Mouse (Mus musculus): ENCODE measurements around the gene Ifng.
A peak's percentile ranks its signal among the peaks of the same experiment; 100 is the strongest.
"Not testable (repeated sequence)": the region's sequence is repeated elsewhere in the genome, so short reads cannot be mapped to it uniquely, and the experiment has no call there.

The Ifng gene

DNA sequence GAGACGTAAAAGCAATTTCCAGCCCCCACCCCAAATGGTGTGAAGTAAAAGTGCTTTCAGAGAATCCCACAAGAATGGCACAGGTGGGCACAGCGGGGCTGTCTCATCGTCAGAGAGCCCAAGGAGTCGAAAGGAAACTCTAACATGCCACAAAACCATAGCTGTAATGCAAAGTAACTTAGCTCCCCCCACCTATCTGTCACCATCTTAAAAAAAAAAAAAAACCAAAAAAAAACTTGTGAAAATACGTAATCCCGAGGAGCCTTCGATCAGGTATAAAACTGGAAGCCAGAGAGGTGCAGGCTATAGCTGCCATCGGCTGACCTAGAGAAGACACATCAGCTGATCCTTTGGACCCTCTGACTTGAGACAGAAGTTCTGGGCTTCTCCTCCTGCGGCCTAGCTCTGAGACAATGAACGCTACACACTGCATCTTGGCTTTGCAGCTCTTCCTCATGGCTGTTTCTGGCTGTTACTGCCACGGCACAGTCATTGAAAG is at the start of gene Ifng:
Gene Ifng, plus strand, starts transcription at position 305 of the 499 bp plus-strand sequence.
- no peak for DNase-seq (ENCODE audit: low spot score)

DNA sequence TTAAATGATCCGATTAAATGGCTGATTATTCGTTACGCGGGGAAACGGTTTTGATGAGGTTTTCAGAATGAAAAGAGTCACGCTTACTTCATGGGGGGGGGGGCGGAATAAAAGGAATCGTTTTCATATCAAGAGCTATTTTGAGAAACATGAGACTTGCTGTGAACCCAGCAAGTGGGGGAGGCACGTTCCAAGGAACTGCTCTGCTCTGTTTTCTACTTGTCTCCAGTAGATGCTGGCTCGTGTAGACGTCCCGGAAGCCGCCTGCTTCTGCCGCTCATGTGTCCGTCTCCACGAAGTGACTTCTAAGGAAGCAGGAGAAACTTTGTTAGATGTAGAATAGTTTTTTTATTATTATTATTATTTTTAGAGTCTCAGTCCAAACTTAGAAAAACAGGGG is 40.9 kb upstream of the Ifng start:
- DNase-seq (ENCODE audit: low spot score) = no peak

- no peak for DNase-seq (ENCODE audit: low spot score)
These were observed 34.2 kb upstream of the Ifng start for GRCm38 (mm10) chr10:118406463-118407221.

GRCm38 (mm10) chr10:118411377-118411776 is 29.5 kb upstream of the Ifng start:
- no peak for DNase-seq (ENCODE audit: low spot score)

DNA sequence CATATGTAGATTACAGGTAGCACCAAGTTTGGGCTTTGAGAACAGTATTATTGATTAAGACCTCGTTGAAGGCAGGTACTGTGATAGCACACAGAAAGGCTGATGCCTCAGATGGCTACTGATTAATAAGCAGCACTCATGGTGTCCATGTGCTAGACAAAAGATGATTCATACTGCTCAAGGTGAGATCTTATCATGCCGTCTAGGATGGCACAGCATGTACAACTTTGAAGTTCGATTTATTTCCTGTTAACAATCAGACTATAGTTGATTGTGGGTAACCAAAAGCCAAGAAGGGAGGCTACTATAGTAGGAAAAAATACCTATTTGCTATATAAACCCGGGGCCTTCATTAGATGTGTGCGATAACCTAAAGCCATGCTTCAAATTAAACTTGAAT is 28.1 kb upstream of the Ifng start:
- no peak for DNase-seq (ENCODE audit: low spot score)

GRCm38 (mm10) chr10:118419000-118419425 is 21.8 kb upstream of the Ifng start:
- DNase-seq (ENCODE audit: low spot score) = no peak

- DNase-seq (ENCODE audit: low spot score) = no peak
These were observed 19.9 kb upstream of the Ifng start for GRCm38 (mm10) chr10:118420896-118421295.

DNA sequence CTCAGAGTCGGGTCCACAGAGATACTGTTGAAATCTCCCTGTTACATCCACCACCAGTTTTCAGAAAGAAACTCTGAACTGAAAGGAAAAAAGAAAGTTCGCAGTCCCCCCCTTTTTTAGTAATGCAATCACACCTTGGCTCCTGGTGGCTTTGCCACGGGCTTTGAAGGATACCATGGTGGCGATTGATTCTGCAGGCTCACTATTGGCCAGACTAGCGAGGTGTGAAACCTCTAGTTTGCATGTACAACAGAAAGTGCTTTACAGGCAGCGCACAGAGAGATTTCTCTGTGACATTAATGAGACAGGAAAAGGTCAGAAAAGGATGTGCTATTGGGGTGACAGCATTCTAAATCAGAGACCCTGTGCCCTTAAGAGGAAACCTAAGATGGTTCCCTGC is 5.3 kb upstream of the Ifng start:
- no peak for DNase-seq (ENCODE audit: low spot score)

- DNase-seq (ENCODE audit: low spot score) = peak; percentile 10
These were observed 1.1 kb downstream of the Ifng start for GRCm38 (mm10) chr10:118441898-118442297.

DNA sequence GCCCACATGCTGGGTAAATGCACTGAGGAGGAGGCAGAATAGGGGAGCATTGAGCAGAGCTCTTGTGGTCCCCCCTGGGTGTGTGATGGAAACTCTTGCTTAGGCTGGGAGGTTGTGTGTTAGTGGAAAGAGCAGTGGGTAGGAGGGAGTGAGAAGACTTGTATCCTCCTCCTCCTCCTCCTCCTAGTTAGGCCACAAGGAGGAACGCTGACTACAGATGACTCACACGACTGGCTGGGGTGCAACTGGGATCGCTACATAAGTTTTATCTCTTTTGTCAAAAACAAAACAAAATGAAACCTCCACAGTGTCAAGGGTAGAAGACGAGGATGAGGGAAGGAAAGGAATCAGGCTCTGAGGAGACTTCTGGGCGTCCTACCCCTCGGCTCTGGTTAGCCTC is 2.2 kb downstream of the Ifng start:
- no peak for DNase-seq (ENCODE audit: low spot score)

- no peak for DNase-seq (ENCODE audit: low spot score)
These were observed 4.2 kb downstream of the Ifng start for GRCm38 (mm10) chr10:118445021-118445420.

DNA sequence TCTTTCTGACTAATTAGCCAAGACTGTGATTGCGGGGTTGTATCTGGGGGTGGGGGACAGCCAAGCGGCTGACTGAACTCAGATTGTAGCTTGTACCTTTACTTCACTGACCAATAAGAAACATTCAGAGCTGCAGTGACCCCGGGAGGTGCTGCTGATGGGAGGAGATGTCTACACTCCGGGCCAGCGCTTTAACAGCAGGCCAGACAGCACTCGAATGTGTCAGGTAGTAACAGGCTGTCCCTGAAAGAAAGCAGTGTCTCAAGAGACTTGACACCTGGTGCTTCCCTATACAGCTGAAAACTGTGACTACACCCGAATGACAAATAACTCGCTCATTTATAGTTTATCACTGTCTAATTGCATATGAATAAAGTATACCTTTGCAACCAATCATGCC is 4.7 kb downstream of the Ifng start:
- DNase-seq (ENCODE audit: low spot score) = no peak

DNA sequence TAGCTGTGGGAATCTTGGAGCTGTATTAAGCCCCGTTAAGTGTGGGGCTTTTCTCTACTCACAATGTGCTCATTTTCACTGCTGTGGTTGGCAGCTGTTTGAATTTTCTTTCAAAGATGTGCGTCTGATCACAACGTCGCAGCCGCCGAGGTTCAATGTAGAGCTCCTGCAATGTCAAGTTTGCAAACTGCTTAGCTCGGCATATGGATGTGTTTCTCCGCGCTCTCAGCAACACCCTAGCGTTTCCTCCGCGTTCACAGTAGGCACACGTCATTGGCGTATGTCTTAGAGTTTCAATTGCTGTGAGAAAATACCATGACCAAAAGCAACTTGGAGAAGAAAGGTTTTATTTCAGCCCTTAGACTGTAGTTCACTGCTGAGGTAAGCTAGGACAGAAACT is 5.1 kb downstream of the Ifng start:
- no peak for DNase-seq (ENCODE audit: low spot score)

- DNase-seq (ENCODE audit: low spot score) = no peak
These were observed 10.9 kb downstream of the Ifng start for GRCm38 (mm10) chr10:118451747-118452146.

DNA sequence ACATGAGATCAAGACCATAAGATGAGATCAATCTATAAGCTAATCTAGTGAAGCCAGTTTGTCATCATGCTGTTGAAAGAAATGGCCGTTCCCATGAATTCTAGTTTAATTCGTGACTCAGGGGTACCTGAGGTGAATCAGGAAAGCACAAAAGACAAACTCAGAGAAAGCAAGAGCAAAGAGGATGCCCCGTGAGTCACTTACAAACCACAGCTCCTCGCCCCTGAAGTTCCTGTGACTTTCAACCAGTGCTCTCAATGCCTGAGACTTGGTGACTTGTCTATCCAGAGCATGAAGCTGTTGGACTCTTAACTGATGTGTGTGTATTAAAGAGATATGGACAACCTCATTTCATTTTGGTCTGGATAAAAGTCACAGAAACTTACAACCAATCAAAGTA is 17.9 kb downstream of the Ifng start:
- no peak for DNase-seq (ENCODE audit: low spot score)

GRCm38 (mm10) chr10:118461126-118461767 is 20.4 kb downstream of the Ifng start:
- DNase-seq (ENCODE audit: low spot score) = no peak

DNA sequence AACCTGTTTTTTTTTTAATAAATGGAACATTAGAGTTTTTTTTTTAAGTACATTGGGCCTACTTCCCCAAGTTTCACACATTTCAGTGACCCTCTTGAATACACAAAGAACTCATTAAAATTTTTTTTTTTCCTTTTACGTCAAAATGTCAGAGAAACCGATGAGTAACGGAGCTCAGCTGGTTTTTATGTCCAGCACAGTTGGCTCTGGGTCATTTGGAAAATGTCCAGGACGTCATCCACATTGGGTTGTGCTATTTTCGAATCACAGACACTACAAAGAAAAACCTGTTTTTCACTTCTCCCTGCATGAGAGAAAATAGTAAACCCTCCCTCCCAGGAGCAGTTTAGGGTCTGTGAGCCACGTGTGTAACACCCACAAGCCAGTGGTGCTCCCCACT is 25.6 kb downstream of the Ifng start:
- DNase-seq (ENCODE audit: low spot score) = no peak

GRCm38 (mm10) chr10:118469047-118469446 is 28.2 kb downstream of the Ifng start:
- DNase-seq (ENCODE audit: low spot score) = no peak

DNA sequence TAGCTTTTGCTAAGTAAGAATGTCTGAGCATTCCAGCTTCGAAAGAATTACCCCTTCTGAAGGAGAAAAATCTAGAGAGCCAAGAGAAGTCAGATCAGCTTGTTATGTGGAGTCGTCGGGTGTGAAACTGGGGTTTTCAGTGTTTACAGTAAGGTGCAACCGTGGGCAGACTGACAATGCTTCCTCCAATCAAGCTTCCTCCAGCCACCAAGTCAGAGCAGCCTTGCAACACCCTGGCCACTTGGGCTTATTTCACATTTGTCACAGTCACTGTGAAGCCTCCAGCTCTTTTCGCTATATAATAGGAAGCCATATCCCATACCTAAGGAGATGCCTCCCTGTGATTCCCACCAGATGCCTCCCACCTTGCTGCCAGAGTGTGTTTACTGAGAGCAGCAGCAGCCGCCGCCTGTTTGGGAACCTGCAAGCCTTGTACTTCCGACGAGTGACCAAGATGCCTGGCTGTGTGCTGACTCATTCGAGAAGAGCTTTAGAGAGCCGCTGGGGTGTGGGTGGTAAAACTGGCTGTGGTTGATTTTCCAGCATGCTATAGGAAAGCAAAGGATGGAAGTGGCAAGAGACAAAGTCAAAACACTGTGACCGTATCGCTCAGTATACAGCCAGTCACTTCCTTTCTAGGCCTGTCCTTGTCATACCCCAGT is 29.6 kb downstream of the Ifng start:
- DNase-seq (ENCODE audit: low spot score) = no peak

- not testable (repeated sequence) for DNase-seq (ENCODE audit: low spot score)
These were observed 32.0 kb downstream of the Ifng start for GRCm38 (mm10) chr10:118472846-118473245.

- DNase-seq (ENCODE audit: low spot score) = no peak
These were observed 35.9 kb downstream of the Ifng start for GRCm38 (mm10) chr10:118476696-118477095.

GRCm38 (mm10) chr10:118477297-118477696 is 36.5 kb downstream of the Ifng start:
- DNase-seq (ENCODE audit: low spot score) = no peak

GRCm38 (mm10) chr10:118479244-118479643 is 38.4 kb downstream of the Ifng start:
- no peak for DNase-seq (ENCODE audit: low spot score)

All from embryo, embryonic 10.5 days (tissue).